Mouse (Mus musculus): Measurements from ENCODE around the gene Hoxc5.

Gene Hoxc5

GRCm38 (mm10) chr15:102967312-102967510 is at the start of gene Hoxc5:
Gene Hoxc5 (plus strand): TSS chr15:102967443.
- no peak for DNase-seq (ENCODE audit: low spot score in 2 of 2)

GRCm38 (mm10) chr15:102917972-102918572 is 49.2 kb upstream of the Hoxc5 start:
- DNase-seq (ENCODE audit: low spot score in 2 of 2), result no peak

- no peak for DNase-seq (ENCODE audit: low spot score in 2 of 2)
Measured at GRCm38 (mm10) chr15:102918611-102919265, 48.5 kb upstream of the Hoxc5 start.

GRCm38 (mm10) chr15:102919336-102920180 is 47.7 kb upstream of the Hoxc5 start:
- no peak for DNase-seq (ENCODE audit: low spot score in 2 of 2)

- peak in 1 of 2 experiments; percentile 60 for DNase-seq (ENCODE audit: low spot score in 2 of 2)
Measured at GRCm38 (mm10) chr15:102920619-102921018, 46.6 kb upstream of the Hoxc5 start.

GRCm38 (mm10) chr15:102921053-102922011 is 45.9 kb upstream of the Hoxc5 start, which contains the start of gene Hoxc13:
Gene Hoxc13 (plus strand): TSS chr15:102921103.
- no peak for DNase-seq (ENCODE audit: low spot score in 2 of 2)

- peak in 1 of 2 experiments; percentile 69 for DNase-seq (ENCODE audit: low spot score in 2 of 2)
Measured at GRCm38 (mm10) chr15:102922012-102922362, 45.3 kb upstream of the Hoxc5 start.

GRCm38 (mm10) chr15:102922636-102923500 is 44.4 kb upstream of the Hoxc5 start:
- no peak for DNase-seq (ENCODE audit: low spot score in 2 of 2)

GRCm38 (mm10) chr15:102927032-102927645 is 40.1 kb upstream of the Hoxc5 start:
- no peak for DNase-seq (ENCODE audit: low spot score in 2 of 2)

- no peak for DNase-seq (ENCODE audit: low spot score in 2 of 2)
Measured at GRCm38 (mm10) chr15:102931706-102932358, 35.4 kb upstream of the Hoxc5 start.

- DNase-seq (ENCODE audit: low spot score in 2 of 2), result no peak
Measured at GRCm38 (mm10) chr15:102934438-102934837, 32.8 kb upstream of the Hoxc5 start.

GRCm38 (mm10) chr15:102934897-102935296 is 32.3 kb upstream of the Hoxc5 start:
- no peak for DNase-seq (ENCODE audit: low spot score in 2 of 2)

- no peak for DNase-seq (ENCODE audit: low spot score in 2 of 2)
Measured at GRCm38 (mm10) chr15:102936279-102936972, 30.8 kb upstream of the Hoxc5 start, which contains the start of gene Hoxc12. Gene Hoxc12 (plus strand): TSS chr15:102936757.

GRCm38 (mm10) chr15:102937036-102937666 is 30.1 kb upstream of the Hoxc5 start:
- DNase-seq (ENCODE audit: low spot score in 2 of 2), result no peak

- no peak for DNase-seq (ENCODE audit: low spot score in 2 of 2)
Measured at GRCm38 (mm10) chr15:102939256-102940155, 27.7 kb upstream of the Hoxc5 start.

GRCm38 (mm10) chr15:102942739-102943467 is 24.3 kb upstream of the Hoxc5 start:
- DNase-seq (ENCODE audit: low spot score in 2 of 2), result no peak

GRCm38 (mm10) chr15:102943468-102943813 is 23.8 kb upstream of the Hoxc5 start:
- DNase-seq (ENCODE audit: low spot score in 2 of 2), result no peak
